Mouse (Mus musculus) Patski (cell line): Measurements from ENCODE around the gene Grin2b. TPM values are rescaled to one million over a fixed set of nuclear protein-coding genes. Genes with fewer than 3 reads are reported as not detected.
A peak's percentile ranks its signal among the peaks of the same experiment; 100 is the strongest.
"Not testable (repeated sequence)": the region's sequence is repeated elsewhere in the genome, so short reads cannot be mapped to it uniquely, and the experiment has no call there.

Experiments
- ATAC-seq: fragments of 100-300 bp; one replicate; pipeline ENCODE4 v1.8.0; 2021
- CTCF ChIA-PET: fragments of 350-600 bp; sonication (Branson Sonifier 250); formaldehyde crosslinking; loops from one replicate; lab custom pipeline; 2022; ENCODE audit warnings: inconsistent platforms; lab: Charles Lee
- POLR2A ChIA-PET: fragments of 350-600 bp; sonication (Branson Sonifier 250); formaldehyde crosslinking; loops from one replicate; lab custom pipeline; 2022; ENCODE audit warnings: antibody characterized with exemption, inconsistent platforms; lab: Charles Lee
- DNase-seq: peaks from one replicate; pipeline ENCODE4 v3.0.0-alpha.2; 2011; ENCODE audit warnings: low read depth, low spot score
- H3K27me3 ChIP-seq: fragments of 371-371 bp; one replicate; pipeline ENCODE4 v1.5.1; 2021
- CTCF ChIP-seq: fragments of 100-300 bp; IDR thresholded peaks from one replicate; pipeline ENCODE4 v1.5.1; 2021
- in situ Hi-C: fragments of 300-500 bp; cut with MboI; formaldehyde crosslinking; loops from 3 replicates; pipeline ENCODE4 v1.11.1; 2018; ENCODE audit warnings: low pct_unique_long_range_greater_than_20kb, mixed read lengths
- polyA plus RNA-seq: library from polyadenylated mRNA; unstranded; gene quantifications from one replicate; pipeline ENCODE4 v1.2.3, GENCODE M21; 2021

The Grin2b gene
- polyA plus RNA-seq, 1 experiment from 2014 or later = not detected

- no peaks in the 10 kb centered on the region for H3K27me3 ChIP-seq
- TF ChIP-seq CTCF = no peak
- in situ Hi-C loops = no loop called here
- POLR2A ChIA-PET = no interaction called here
- DNase-seq (peak; percentile 27), ATAC-seq (peak; percentile 79)
- CTCF ChIA-PET = interaction anchor here (0.9 kb wide), 1 partner anchor 26 kb away, joined by 4 read pairs; no protein-coding TSS in a partner anchor
Observed at GRCm38 (mm10) chr6:135758735-135759134, 414.6 kb downstream of the Grin2b start.

- H3K27me3 ChIP-seq = no peaks in the 10 kb centered on the region
- POLR2A ChIA-PET = no interaction called here
- ATAC-seq = no peak
- CTCF ChIA-PET = no interaction called here
- DNase-seq = no peak
- in situ Hi-C loops = no loop called here
- TF ChIP-seq CTCF = no peak
Observed at GRCm38 (mm10) chr6:135756075-135756474, 417.2 kb downstream of the Grin2b start.

GRCm38 (mm10) chr6:135748412-135749076 is 424.8 kb downstream of the Grin2b start:
- no peaks in the 10 kb centered on the region for H3K27me3 ChIP-seq
- ChIA-PET POLR2A (no interaction called here), CTCF (interaction anchor here (1.6 kb wide), 1 partner anchor 9 kb away, joined by 5 read pairs; no protein-coding TSS in a partner anchor)
- TF ChIP-seq CTCF = no peak
- DNase-seq (no peak), ATAC-seq (no peak)
- in situ Hi-C loops = no loop called here

GRCm38 (mm10) chr6:135745606-135746005 is 427.7 kb downstream of the Grin2b start:
- ChIA-PET POLR2A (no interaction called here), CTCF (no interaction called here)
- ATAC-seq (no peak), DNase-seq (no peak)
- no peaks in the 10 kb centered on the region for H3K27me3 ChIP-seq
- TF ChIP-seq CTCF = no peak
- in situ Hi-C loops = no loop called here

- in situ Hi-C loops = no loop called here
- DNase-seq (no peak), ATAC-seq (no peak)
- no peak for TF ChIP-seq CTCF
- H3K27me3 ChIP-seq = peaks cover 4% of the 10 kb centered on the region
- CTCF ChIA-PET = interaction anchor here (1.2 to 1.6 kb wide), 2 partner anchors 11 to 24 kb away, joined by 3 to 4 read pairs; no protein-coding TSS in a partner anchor
- POLR2A ChIA-PET = interaction anchor here (1.2 kb wide), 1 partner anchor 16 kb away, joined by 3 read pairs; no protein-coding TSS in a partner anchor
Observed at GRCm38 (mm10) chr6:135734227-135734732, 439.0 kb downstream of the Grin2b start.

GRCm38 (mm10) chr6:135727106-135727505 is 446.2 kb downstream of the Grin2b start:
- no peak for TF ChIP-seq CTCF
- DNase-seq (no peak), ATAC-seq (no peak)
- H3K27me3 ChIP-seq = no peaks in the 10 kb centered on the region
- ChIA-PET CTCF (no interaction called here), POLR2A (interaction anchor here (0.6 kb wide), 2 partner anchors 77 to 525 kb away, joined by 4 to 5 read pairs; no protein-coding TSS in a partner anchor)
- in situ Hi-C loops = no loop called here

GRCm38 (mm10) chr6:135721706-135722105 is 451.6 kb downstream of the Grin2b start:
- no peak for DNase-seq
- TF ChIP-seq CTCF = no peak
- H3K27me3 ChIP-seq = no peaks in the 10 kb centered on the region
- no peak for ATAC-seq
- in situ Hi-C loops = no loop called here
- POLR2A ChIA-PET = interaction anchor here (0.6 to 0.7 kb wide), 2 partner anchors 14 to 263 kb away, joined by 3 read pairs; no protein-coding TSS in a partner anchor
- CTCF ChIA-PET = no interaction called here

- no peaks in the 10 kb centered on the region for H3K27me3 ChIP-seq
- TF ChIP-seq CTCF = no peak
- ATAC-seq (no peak), DNase-seq (no peak)
- in situ Hi-C loops = no loop called here
- ChIA-PET CTCF (no interaction called here), POLR2A (no interaction called here)
Observed at GRCm38 (mm10) chr6:135714906-135715305, 458.4 kb downstream of the Grin2b start.

GRCm38 (mm10) chr6:135714236-135714635 is 459.1 kb downstream of the Grin2b start:
- POLR2A ChIA-PET = no interaction called here
- DNase-seq (no peak), ATAC-seq (no peak)
- no peaks in the 10 kb centered on the region for H3K27me3 ChIP-seq
- in situ Hi-C loops = no loop called here
- CTCF ChIA-PET = no interaction called here
- TF ChIP-seq CTCF = no peak

GRCm38 (mm10) chr6:135713716-135714115 is 459.6 kb downstream of the Grin2b start:
- no peak for TF ChIP-seq CTCF
- DNase-seq (no peak), ATAC-seq (no peak)
- in situ Hi-C loops = no loop called here
- no peaks in the 10 kb centered on the region for H3K27me3 ChIP-seq
- ChIA-PET POLR2A (no interaction called here), CTCF (no interaction called here)

- ATAC-seq, in situ Hi-C loops, POLR2A ChIA-PET, H3K27me3 ChIP-seq, DNase-seq, CTCF ChIA-PET: not testable (repeated sequence)
Observed at GRCm38 (mm10) chr6:135706850-135707522, 466.3 kb downstream of the Grin2b start.
